Mouse (Mus musculus) midbrain, embryonic 11.5 days (tissue): ENCODE measurements around the gene Tmprss9. TPM values are rescaled to one million over a fixed set of nuclear protein-coding genes. Genes with fewer than 3 reads are reported as not detected.
A peak's percentile ranks its signal among the peaks of the same experiment; 100 is the strongest.

Source experiments
- ATAC-seq: fragments of 200-750 bp; cut with Nextera tagmentation; 2 replicates; pipeline ENCODE4 v1.8.0; 2017; ENCODE audit warnings: moderate TSS enrichment, moderate library complexity; ENCODE audit not compliant: low FRiP score
- DNase-seq: peaks from one replicate; pipeline ENCODE4 v3.0.0; 2015; ENCODE audit warnings: low spot score; ENCODE audit errors: missing footprints
- H3K27ac ChIP-seq: fragments of 300-500 bp; sonication (generic); 2 replicates; pipeline ENCODE4 v1.5.1; 2014; ENCODE audit warnings: low read depth, low read length
- H3K27me3 ChIP-seq: fragments of 300-500 bp; sonication (generic); 2 replicates; pipeline ENCODE4 v1.6.1; 2014; ENCODE audit warnings: mild to moderate bottlenecking, low read length, moderate library complexity, mixed read lengths; ENCODE audit not compliant: control insufficient read depth, insufficient read depth
- H3K36me3 ChIP-seq: fragments of 300-500 bp; sonication (generic); 2 replicates; pipeline ENCODE4 v1.6.1; 2014; ENCODE audit warnings: mild to moderate bottlenecking, low read length, moderate library complexity, mixed read lengths; ENCODE audit not compliant: control insufficient read depth, insufficient read depth
- H3K4me1 ChIP-seq: fragments of 300-500 bp; sonication (generic); 2 replicates; pipeline ENCODE4 v1.6.1; 2014; ENCODE audit warnings: low read length; ENCODE audit not compliant: control insufficient read depth, insufficient read depth
- H3K4me2 ChIP-seq: fragments of 300-500 bp; sonication (generic); 2 replicates; pipeline ENCODE4 v1.6.1; 2014; ENCODE audit warnings: mild to moderate bottlenecking, moderate library complexity
- H3K4me3 ChIP-seq: fragments of 300-500 bp; sonication (generic); 2 replicates; pipeline ENCODE4 v1.5.1; 2014; ENCODE audit warnings: low read depth, low read length
- H3K9ac ChIP-seq: fragments of 300-500 bp; sonication (generic); 2 replicates; pipeline ENCODE4 v1.6.1; 2014; ENCODE audit warnings: low read length
- H3K9me3 ChIP-seq: fragments of 300-500 bp; sonication (generic); 2 replicates; pipeline ENCODE4 v1.6.1; 2016; ENCODE audit warnings: low read length; ENCODE audit not compliant: control insufficient read depth
- WGBS: fragments of 180-500 bp; shearing (Covaris S2); extraction: QIAGEN DNeasy Blood & Tissue Kit; methylation state at CpG from one replicate; pipeline ENCODE4 v1.1.7; 2014; 5-methylcytosine and 5-hydroxymethylcytosine counted together
- polyA plus RNA-seq: library from polyadenylated mRNA; unstranded; fragments of >200 nt; fragmentation: Nextera tagmentation; extraction: Ambion mirVana; gene quantifications from 2 replicates; pipeline ENCODE4 v1.2.1, GENCODE M21; 2014

Tmprss9 gene
- polyA plus RNA-seq, 1 experiment from 2014 or later, result not detected

DNA sequence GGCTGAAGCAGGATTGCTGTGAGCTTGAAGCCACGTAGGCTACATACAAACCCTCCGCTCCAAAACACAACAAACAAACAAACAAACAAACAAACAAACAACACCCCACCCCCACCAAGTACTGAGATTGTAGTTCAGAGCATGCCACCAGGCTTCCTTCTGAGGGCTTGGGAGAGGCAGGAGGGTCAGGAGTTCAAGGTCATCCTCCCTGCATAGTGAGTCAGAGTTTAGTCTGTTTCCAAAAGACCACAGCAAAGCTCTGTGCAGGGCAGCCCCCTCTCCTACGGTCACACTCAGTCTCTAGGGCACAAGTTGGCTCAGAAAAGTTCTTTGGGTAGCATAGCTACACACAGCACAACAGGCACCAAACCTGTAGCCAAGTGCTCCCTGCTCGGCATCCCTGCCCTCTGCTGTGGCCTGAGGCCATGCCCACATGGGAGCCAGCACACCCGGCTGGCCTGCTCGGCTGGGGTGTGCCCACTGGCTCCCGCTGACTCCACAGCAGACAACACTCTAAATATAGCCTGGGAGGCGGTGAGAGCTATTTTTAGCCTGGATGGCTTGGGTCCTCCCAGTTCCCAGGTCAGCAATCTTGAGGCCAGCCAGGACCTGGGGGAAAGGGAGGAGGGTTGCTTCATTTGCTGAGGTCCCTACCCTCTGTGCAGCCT lies 68.8 kb downstream of the Tmprss9 start:
- no peaks in the 10 kb centered on the region for H3K36me3 ChIP-seq
- no peak overlapping the region for H3K4me3 ChIP-seq
- H3K4me2 ChIP-seq, result no peak overlapping the region
- ATAC-seq (no peak), DNase-seq (peak; percentile 69)
- 59% methylated on average over 8 of the region's 8 CpGs for WGBS
- H3K27ac ChIP-seq, result no peak overlapping the region
- H3K9me3 ChIP-seq, result no peaks in the 10 kb centered on the region
- peaks cover 37% of the 10 kb centered on the region for H3K27me3 ChIP-seq
- peaks cover 20% of the 10 kb centered on the region for H3K4me1 ChIP-seq
- H3K9ac ChIP-seq, result peak overlapping the region; percentile 56; the same call in 1 of the 2 replicates

GRCm38 (mm10) chr10:80940988-80941347 lies 69.3 kb downstream of the Tmprss9 start:
- Histone ChIP-seq H3K9me3 (no peaks in the 10 kb centered on the region), H3K4me1 (peaks cover 17% of the 10 kb centered on the region), H3K9ac (no peak overlapping the region), H3K4me3 (no peak overlapping the region), H3K27ac (no peak overlapping the region), H3K27me3 (peaks cover 32% of the 10 kb centered on the region), H3K4me2 (no peak overlapping the region), H3K36me3 (no peaks in the 10 kb centered on the region)
- WGBS, result 85% methylated on average over 2 of the region's 2 CpGs
- ATAC-seq (no peak), DNase-seq (peak; percentile 65)

DNA sequence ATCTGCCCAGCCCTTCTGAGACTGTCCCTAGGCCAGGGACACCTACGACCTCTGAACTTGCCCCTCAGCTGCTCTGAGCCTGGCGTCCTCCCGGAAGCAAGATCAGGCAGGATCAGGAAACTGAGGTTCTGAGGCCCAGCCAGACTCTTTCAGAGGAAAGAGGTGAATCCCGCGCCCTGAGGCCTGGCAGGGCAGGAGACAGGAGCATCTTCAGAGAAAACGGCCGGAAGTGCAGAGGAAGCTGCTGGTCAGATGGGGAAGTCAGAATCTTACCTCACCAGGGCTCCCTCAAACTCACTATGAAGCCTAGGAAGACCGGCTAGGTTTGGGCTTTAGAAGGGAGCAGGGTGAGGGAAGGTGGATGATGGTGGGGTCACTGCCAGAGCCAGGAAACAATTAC lies 71.3 kb downstream of the Tmprss9 start:
- no peak for ATAC-seq
- Histone ChIP-seq H3K27ac (no peak overlapping the region), H3K27me3 (peaks cover 13% of the 10 kb centered on the region), H3K9ac (no peak overlapping the region), H3K4me1 (peaks cover 7% of the 10 kb centered on the region; the same call in 1 of the 2 replicates), H3K36me3 (no peaks in the 10 kb centered on the region), H3K9me3 (no peaks in the 10 kb centered on the region), H3K4me3 (no peak overlapping the region), H3K4me2 (no peak overlapping the region)
- DNase-seq, result peak; percentile 76
- WGBS, result 67% methylated on average over 8 of the region's 8 CpGs

GRCm38 (mm10) chr10:80943701-80944100 lies 72.1 kb downstream of the Tmprss9 start:
- 91% methylated on average over 9 of the region's 9 CpGs for WGBS
- H3K4me2 ChIP-seq, result no peak overlapping the region
- DNase-seq, result peak; percentile 51

DNA sequence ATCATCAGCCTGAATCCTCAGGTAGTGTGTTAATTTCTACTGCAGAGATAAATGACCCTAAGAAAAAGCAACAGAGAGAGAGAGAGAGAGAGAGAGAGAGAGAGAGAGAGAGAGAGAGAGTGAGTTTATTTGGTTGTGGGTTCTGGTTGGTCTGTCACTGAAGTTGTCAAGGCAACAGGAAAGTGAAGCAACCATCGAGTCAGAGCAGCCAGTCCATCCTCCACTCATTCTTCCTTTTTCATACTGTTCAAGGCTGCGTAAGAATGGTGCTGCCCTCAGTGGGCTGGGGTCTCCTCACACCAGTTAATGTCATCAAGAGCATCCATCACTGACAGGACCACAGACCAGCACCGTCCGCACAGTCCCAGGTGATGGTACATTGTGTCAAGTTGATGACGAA lies 72.6 kb downstream of the Tmprss9 start:
- ATAC-seq, result no peak
- WGBS, result 86% methylated on average over 5 of the region's 5 CpGs

More at GRCm38 (mm10) chr10:80943701-80944100, 72.1 kb downstream of the Tmprss9 start:
- H3K27ac ChIP-seq, result no peak overlapping the region
- H3K4me1 ChIP-seq, result peaks cover 7% of the 10 kb centered on the region; the same call in 1 of the 2 replicates
- no peaks in the 10 kb centered on the region for H3K36me3 ChIP-seq
- H3K4me3 ChIP-seq, result no peak overlapping the region
- no peaks in the 10 kb centered on the region for H3K9me3 ChIP-seq
- no peak overlapping the region for H3K9ac ChIP-seq
- peaks cover 6% of the 10 kb centered on the region for H3K27me3 ChIP-seq
- ATAC-seq, result no peak

DNA sequence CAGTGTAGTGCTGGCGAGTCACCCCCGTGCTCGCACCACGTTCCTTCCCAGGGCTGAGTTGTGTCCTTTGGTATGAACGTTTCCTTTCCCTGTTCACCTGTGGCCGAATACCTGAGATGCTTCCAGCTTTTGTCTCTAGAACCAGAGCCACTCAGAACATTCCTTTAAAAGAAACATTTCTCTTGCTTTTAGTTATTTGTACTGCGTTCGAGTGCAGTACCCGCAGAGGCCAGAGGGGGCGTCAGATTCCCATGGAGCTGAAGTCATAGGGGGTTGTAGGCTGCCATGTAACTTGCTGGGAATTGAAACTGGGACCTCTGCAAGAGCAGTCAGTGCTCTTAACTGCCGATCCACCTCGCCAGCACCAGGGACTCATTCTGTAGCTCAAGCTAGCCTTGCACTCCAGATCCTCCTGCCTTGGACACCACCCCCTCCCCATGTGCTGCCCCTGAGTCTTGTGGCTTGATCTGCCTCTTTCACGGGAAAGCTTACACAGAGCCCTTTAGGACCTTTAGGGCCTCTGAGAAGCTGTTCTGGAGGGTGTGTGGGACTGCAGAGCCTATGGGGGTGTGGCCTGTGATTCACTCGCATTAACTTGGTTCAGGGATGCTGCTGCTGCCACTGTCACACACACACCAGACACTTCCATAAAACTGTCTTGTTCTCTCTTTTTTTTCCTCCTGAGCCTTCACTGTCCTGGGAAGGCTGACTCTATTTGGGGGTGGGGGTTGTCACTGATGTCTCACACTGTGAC lies 75.2 kb downstream of the Tmprss9 start:
- H3K9me3 ChIP-seq, result no peaks in the 10 kb centered on the region

More for the DNA sequence above, 72.6 kb downstream of the Tmprss9 start:
- no peak overlapping the region for H3K4me2 ChIP-seq
- H3K9me3 ChIP-seq, result no peaks in the 10 kb centered on the region
- H3K27ac ChIP-seq, result no peak overlapping the region
- no peak overlapping the region for H3K4me3 ChIP-seq
- H3K9ac ChIP-seq, result no peak overlapping the region
- H3K4me1 ChIP-seq, result peaks cover 7% of the 10 kb centered on the region; the same call in 1 of the 2 replicates
- no peaks in the 10 kb centered on the region for H3K36me3 ChIP-seq
- peak; percentile 51 for DNase-seq
- H3K27me3 ChIP-seq, result peaks cover 2% of the 10 kb centered on the region; the same call in 1 of the 2 replicates

GRCm38 (mm10) chr10:80947802-80948201 lies 76.2 kb downstream of the Tmprss9 start:
- H3K4me2 ChIP-seq, result no peak overlapping the region
- H3K4me3 ChIP-seq, result no peak overlapping the region
- no peaks in the 10 kb centered on the region for H3K9me3 ChIP-seq
- ATAC-seq, result no peak
- H3K27me3 ChIP-seq, result no peaks in the 10 kb centered on the region; the same call in 1 of the 2 replicates
- 77% methylated on average over 2 of the region's 2 CpGs for WGBS
- H3K9ac ChIP-seq, result no peak overlapping the region
- peak; percentile 67 for DNase-seq
- no peaks in the 10 kb centered on the region for H3K36me3 ChIP-seq
- no peaks in the 10 kb centered on the region for H3K4me1 ChIP-seq
- no peak overlapping the region for H3K27ac ChIP-seq

More for the DNA sequence above, 75.2 kb downstream of the Tmprss9 start:
- Histone ChIP-seq H3K27me3 (no peaks in the 10 kb centered on the region; the same call in 1 of the 2 replicates), H3K27ac (no peak overlapping the region), H3K9ac (no peak overlapping the region), H3K4me3 (no peak overlapping the region), H3K36me3 (no peaks in the 10 kb centered on the region), H3K4me1 (no peaks in the 10 kb centered on the region), H3K4me2 (no peak overlapping the region)
- DNase-seq (peak; percentile 88), ATAC-seq (no peak)
- 64% methylated on average over 14 of the region's 14 CpGs for WGBS

DNA sequence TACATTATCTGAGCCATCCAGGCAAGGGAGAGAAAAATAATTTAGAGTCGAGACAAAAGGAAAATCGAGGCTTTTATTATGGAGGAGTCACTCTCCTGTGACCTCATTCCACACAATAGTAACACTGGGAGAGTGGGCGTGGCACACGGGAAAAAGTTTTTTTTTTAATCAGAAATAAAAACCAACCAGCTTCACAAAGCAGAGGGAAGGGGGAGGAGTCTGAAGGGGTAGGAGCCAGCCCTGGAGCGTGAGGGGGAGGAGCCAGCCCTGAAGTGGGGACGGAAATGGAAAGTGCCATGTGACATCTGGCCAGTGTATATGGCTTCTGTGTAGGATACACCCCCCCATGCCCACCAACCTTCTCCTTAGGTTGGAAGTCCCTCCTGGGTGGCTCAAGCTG lies 76.9 kb downstream of the Tmprss9 start:
- Histone ChIP-seq H3K4me3 (no peak overlapping the region), H3K27ac (no peak overlapping the region), H3K36me3 (no peaks in the 10 kb centered on the region), H3K9me3 (no peaks in the 10 kb centered on the region), H3K4me1 (no peaks in the 10 kb centered on the region), H3K4me2 (no peak overlapping the region), H3K27me3 (no peaks in the 10 kb centered on the region; the same call in none of the 2 replicates), H3K9ac (no peak overlapping the region)
- peak; percentile 62 for DNase-seq
- no peak for ATAC-seq
- 50% methylated on average over 6 of the region's 6 CpGs for WGBS

GRCm38 (mm10) chr10:80949081-80949480 lies 77.4 kb downstream of the Tmprss9 start:
- DNase-seq (peak; percentile 23), ATAC-seq (no peak)
- no peak overlapping the region for H3K9ac ChIP-seq
- H3K36me3 ChIP-seq, result no peaks in the 10 kb centered on the region
- 83% methylated on average over 3 of the region's 3 CpGs for WGBS
- no peak overlapping the region for H3K4me3 ChIP-seq
- H3K4me2 ChIP-seq, result no peak overlapping the region
- no peaks in the 10 kb centered on the region for H3K9me3 ChIP-seq
- H3K4me1 ChIP-seq, result no peaks in the 10 kb centered on the region
- no peak overlapping the region for H3K27ac ChIP-seq
- no peaks in the 10 kb centered on the region; the same call in none of the 2 replicates for H3K27me3 ChIP-seq
